ENCODE assay signal across 18 mouse cellular contexts in the genomic region with DNA sequence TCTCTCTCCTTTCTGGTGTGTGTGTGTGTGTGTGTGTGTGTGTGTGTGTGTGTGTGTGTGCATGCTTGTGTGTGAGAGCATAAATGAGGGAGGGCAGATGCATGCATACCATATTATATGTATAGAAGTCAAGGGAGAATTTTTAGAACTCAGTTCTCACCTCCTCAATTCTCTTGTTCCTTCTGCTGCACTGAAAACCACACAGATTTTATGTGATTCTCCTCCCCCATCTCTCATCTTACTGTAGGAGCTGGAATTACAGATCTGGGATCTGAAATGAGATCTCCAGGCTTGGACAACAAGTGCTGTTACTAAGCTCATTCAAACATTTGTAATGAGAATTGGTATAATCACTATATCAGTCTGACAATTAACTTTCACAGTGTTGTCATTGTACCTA.
A peak's percentile ranks its signal among the peaks of the same experiment; 100 is the strongest.
DNase-seq lines count a peak whose midpoint lies in the region; ATAC-seq lines count a peak whose summit lies in the region.
"Had no signal": no experiment of that assay in that cellular context is flagged by ENCODE, and none has a peak within 500 bp of the region (broad histone marks: within the 10 kb centered on the region; RNA-seq: fewer than 3 reads in every experiment).

No protein-coding gene starts in this region.

- DNase-seq in frontal cortex, postnatal 25 days (ENCODE audit: low spot score in 2 of 2) = no peak
- DNase-seq in brain, adult 2 months (ENCODE audit: low read depth, low spot score) = peak; percentile 64
- no peak for DNase-seq in B cell, adult 2 months
- DNase-seq: adrenal gland, adult 2 months; adrenal gland, adult 8-10 months; adrenal gland, postnatal 10 days; adrenal gland, postnatal 14 days; adrenal gland, postnatal 25 days; adrenal gland, postnatal 36 days; cerebellum, adult 11 months; cerebellum, adult 11-12 months; cerebellum, adult 18-20 months; cerebellum, adult 2 months; cerebellum, adult 8-10 months had no signal

- ATAC-seq in frontal cortex, adult (ENCODE audit: low TSS enrichment) = peak; percentile 80
- ATAC-seq: activated CD4-positive, CD25-positive, alpha-beta regulatory T cell, adult 4 months; CD4-positive, CD25-positive, alpha-beta regulatory T cell, adult 4 months; Patski had no signal
